Mouse (Mus musculus) heart, postnatal 0 days (tissue): ENCODE data around the gene Gm11549.

Source experiments
- CTCF ChIP-seq: IDR thresholded peaks from 2 replicates; pipeline ENCODE4 v1.5.1; 2016; ENCODE audit warnings: antibody characterized with exemption, control low read depth, low read depth
- EP300 ChIP-seq: IDR thresholded peaks from 2 replicates; pipeline ENCODE4 v1.6.1; 2016; ENCODE audit warnings: antibody characterized with exemption, low read depth

DNA sequence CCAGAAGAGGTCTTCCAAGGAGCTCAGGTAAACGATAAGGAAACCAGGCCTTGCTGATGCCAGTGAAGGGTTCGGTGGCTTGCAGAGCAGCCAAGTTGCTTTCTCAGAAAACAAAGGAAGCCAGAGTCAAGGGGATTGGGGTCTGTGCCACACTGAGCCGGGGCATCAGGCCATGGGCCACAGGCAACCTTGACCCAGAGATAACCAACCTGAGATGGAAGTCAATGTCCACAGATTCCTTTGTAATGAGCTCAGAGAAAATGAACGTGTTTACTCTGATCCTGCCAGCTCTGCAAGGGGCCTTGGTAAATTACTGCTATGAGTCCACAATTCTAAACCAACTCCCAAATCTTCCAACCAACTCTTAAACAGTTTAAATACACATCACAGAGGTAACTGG, 49.8 kb downstream of the Gm11549 start:
- TF ChIP-seq CTCF (no peak), EP300 (no peak)
